Mouse (Mus musculus): ENCODE data around the gene Fbxo11. TPM values are rescaled to one million over a fixed set of nuclear protein-coding genes. Genes with fewer than 3 reads are reported as not detected.
"Not testable (repeated sequence)": the region's sequence is repeated elsewhere in the genome, so short reads cannot be mapped to it uniquely, and the experiment has no call there.

The Fbxo11 gene
- polyA plus RNA-seq, 1 experiment from 2014 or later, result 9.9 TPM

DNA sequence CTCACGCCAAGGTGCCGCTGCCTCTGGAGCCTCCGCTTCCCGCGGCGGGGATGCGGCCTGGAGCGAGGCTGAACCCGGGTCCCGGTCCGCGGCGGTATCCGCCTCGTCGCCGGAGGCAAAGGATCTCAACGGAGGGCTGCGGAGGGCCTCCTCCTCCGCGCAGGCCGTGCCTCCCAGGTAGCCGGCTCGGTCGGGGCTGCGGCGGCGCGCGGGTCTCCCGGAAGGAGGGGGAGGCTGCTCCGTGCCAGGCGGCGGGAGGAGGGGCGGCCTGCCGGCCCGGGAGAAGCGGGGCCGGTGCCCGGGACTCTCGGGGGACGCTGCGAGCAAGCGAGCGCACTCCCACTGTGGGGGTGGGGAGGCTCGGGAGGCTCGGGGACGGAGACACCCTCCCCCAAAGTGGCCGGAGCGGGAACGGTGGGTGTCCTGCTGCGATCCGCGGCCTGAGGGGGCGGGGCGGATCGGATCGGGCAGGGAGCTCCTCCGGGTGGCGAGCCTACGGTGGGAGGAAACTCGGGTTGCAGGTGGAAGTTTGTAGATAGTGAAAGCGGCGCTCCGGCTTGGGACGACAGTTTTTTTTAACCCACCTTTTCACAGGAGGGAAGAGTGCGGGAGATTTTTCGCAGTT is 89.8 kb downstream of the Fbxo11 start:
- H3K9me3 ChIP-seq, result no peaks in the 10 kb centered on the region
- peak overlapping the region; percentile 85 for H3K9ac ChIP-seq
- H3K27me3 ChIP-seq (replicated peaks), result no peaks in the 10 kb centered on the region
- under 1% methylated on average over 58 of the region's 68 CpGs for WGBS
- peaks cover 24% of the 10 kb centered on the region for H3K4me1 ChIP-seq
- H3K27ac ChIP-seq (replicated peaks), result peak overlapping the region; percentile 82
- peak overlapping the region; percentile 86 for H3K4me2 ChIP-seq
- H3K36me3 ChIP-seq, result peaks cover 18% of the 10 kb centered on the region
- peak; percentile 53 for ATAC-seq (ENCODE audit: extremely low read depth, insufficient number of reproducible peaks, low FRiP score, low TSS enrichment)
- H3K4me3 ChIP-seq, result peak overlapping the region; percentile 85

DNA sequence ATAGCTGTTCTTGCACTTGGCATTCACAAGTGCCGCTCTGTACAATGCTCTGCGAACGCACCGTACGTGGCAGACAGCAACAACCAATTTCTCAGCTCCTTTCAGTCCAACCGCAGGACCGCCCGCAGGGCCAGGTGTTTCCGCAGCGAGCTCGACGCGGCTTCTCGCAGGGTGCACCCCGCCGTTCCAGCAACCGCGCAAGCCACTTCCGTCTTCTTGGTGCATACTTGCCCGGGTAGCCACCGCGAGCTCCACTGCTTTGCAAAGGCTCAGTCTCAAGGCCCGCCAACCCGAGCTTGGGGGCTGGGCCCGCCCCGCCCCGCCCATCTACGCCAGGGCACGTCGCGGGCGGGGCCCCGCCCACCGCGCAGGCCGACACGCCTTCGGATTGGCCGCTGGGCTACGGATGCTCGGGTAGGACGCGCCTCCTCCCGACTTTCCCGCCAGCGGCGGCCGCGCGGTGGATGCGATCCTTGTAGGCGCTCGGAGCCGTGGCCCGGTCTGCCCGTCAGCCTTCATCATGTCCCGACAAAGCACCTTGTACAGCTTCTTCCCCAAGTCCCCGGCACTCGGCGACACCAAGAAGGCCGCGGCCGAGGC is 90.4 kb downstream of the Fbxo11 start, which contains the start of gene Msh6:
Gene Msh6, plus strand, starts transcription at position 434 of the 600 bp plus-strand sequence.
- Histone ChIP-seq H3K4me2 (peak within 1 kb of the TSS; percentile 86), H3K9me3 (no peaks in the 10 kb centered on the region), H3K4me3 (peak within 1 kb of the TSS; percentile 85), H3K9ac (peak within 1 kb of the TSS; percentile 85), H3K27me3 (replicated peaks) (no peaks in the 10 kb centered on the region), H3K4me1 (peaks cover 24% of the 10 kb centered on the region), H3K36me3 (peaks cover 14% of the 10 kb centered on the region), H3K27ac (replicated peaks) (peak within 1 kb of the TSS; percentile 85)
- WGBS, result under 1% methylated on average over 63 of the region's 63 CpGs
- ATAC-seq (ENCODE audit: extremely low read depth, insufficient number of reproducible peaks, low FRiP score, low TSS enrichment), result peak; percentile 95

DNA sequence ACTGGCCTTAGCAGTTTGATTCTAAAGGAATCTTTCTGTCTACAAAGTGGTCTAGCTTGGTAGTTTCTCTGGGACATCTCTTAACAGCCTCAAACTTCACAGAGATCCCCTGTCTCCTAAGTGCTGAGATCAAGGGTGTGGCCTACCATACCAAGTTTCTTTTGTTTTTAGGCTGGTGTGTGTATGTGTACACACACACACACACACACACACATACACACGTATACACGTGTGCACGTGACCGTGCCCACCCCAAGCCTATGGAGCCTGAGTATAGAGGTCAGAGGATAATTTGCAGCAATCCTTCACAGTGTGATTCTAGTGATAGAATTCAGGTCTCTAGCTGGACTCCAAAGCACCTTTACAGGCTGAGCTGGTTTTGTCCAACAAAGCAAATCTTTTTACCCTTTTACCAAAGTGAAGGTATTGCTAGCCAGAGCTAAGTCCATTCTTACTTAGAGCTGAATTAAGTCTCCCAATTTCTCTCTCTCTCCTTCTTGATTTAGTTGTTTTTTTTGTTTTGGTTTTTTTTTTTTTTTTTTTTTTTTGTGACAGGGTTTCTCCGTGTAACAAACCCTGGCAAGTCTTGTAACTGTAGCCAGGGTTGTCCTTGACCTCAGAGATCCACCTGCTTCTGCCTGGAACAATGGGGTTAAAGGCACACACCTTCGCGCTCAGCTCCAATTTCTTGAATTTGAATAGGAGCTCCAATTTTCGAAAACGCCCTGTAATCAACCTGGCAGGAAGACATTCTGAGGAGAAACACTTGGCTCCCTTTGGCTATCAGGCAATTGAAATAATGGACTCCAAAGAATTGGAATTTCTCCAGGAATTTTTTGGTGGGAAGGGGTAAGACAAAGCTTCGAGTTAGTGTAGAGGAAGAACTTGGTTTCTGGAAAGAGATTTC is 91.6 kb downstream of the Fbxo11 start:
- ATAC-seq (ENCODE audit: extremely low read depth, insufficient number of reproducible peaks, low FRiP score, low TSS enrichment), result no peak
- peaks cover 14% of the 10 kb centered on the region for H3K36me3 ChIP-seq
- no peaks in the 10 kb centered on the region for H3K27me3 ChIP-seq (replicated peaks)
- H3K27ac ChIP-seq (replicated peaks), result no peak overlapping the region
- peak overlapping the region; percentile 85; the same call in 1 of the 2 replicates for H3K4me3 ChIP-seq
- no peaks in the 10 kb centered on the region for H3K9me3 ChIP-seq
- H3K4me1 ChIP-seq, result peaks cover 24% of the 10 kb centered on the region
- H3K9ac ChIP-seq, result no peak overlapping the region
- 63% methylated on average over 10 of the region's 10 CpGs for WGBS
- H3K4me2 ChIP-seq, result peak overlapping the region; percentile 86

DNA sequence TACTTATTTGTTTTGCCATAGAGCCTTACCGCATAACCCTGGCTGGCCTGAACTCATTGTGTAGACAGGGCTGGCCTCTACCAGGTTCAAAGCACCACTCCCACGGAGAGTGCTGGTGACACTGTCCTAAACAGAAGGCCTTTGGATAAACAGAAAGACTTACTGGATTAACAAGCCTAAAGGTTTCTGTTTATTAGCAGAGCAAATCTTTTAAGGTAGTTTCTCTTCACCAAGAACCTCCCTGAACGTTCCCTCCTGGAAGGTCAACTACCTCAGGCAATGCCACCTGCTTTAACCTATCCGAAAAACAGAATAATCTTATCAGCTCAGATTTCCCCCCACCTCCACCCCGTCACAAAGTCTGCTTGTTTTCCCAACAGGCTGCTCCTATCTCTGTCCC is 92.2 kb downstream of the Fbxo11 start:
- Histone ChIP-seq H3K9me3 (no peaks in the 10 kb centered on the region), H3K4me1 (peaks cover 24% of the 10 kb centered on the region), H3K9ac (no peak overlapping the region), H3K4me2 (no peak overlapping the region), H3K27ac (replicated peaks) (no peak overlapping the region), H3K4me3 (no peak overlapping the region), H3K36me3 (peaks cover 8% of the 10 kb centered on the region), H3K27me3 (replicated peaks) (no peaks in the 10 kb centered on the region)
- ATAC-seq (ENCODE audit: extremely low read depth, insufficient number of reproducible peaks, low FRiP score, low TSS enrichment), result no peak
- WGBS, result 51% methylated on average over 5 of the region's 5 CpGs

DNA sequence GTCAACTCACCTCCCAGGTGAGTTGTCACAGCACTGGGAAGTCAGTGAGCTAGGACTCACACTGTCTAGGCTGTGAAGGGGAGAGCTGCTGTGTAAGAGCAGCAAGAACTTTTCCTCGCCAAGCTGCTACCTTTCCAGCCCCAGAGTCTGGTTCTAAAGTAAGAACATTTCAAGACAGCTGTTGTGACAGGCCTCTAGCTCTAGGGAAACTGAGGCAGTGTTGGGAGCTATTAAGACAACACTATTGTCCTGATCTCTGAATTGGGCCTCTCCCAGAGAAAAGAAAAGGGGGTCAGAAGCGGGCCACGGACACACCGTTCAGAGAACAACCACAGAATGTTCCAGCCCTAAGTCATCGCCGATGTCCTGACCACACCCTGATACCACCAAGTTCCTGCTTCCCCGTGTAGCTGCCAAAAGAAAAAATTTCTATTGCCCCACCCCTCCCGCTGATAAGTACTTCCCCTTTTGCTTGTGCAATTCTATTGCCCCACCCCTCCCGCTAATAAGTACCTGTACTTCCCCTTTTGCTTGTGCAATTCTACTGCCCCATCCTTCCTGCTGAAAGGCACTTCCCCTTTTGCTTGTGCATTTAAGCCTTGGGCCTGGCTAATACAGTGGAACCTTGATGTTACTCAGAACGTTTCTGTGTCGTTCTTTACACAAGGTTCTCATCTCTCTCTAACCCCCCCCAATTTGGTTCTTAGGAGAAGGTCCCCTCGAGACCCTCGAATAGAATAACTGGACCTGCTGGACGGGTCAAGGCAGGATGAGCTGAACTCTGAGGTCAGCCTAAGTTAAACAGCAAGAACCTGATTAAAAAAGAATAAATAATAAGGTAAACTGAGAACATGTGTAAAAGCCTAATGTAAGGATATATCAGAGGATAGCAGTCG is 93.1 kb downstream of the Fbxo11 start:
- 74% methylated on average over 15 of the region's 15 CpGs for WGBS
- H3K4me2 ChIP-seq; H3K9me3 ChIP-seq; H3K27ac ChIP-seq (replicated peaks); ATAC-seq (ENCODE audit: extremely low read depth, insufficient number of reproducible peaks, low FRiP score, low TSS enrichment); H3K27me3 ChIP-seq (replicated peaks); H3K36me3 ChIP-seq; H3K9ac ChIP-seq; H3K4me3 ChIP-seq: not testable (repeated sequence)
- H3K4me1 ChIP-seq, result peaks cover 22% of the 10 kb centered on the region

DNA sequence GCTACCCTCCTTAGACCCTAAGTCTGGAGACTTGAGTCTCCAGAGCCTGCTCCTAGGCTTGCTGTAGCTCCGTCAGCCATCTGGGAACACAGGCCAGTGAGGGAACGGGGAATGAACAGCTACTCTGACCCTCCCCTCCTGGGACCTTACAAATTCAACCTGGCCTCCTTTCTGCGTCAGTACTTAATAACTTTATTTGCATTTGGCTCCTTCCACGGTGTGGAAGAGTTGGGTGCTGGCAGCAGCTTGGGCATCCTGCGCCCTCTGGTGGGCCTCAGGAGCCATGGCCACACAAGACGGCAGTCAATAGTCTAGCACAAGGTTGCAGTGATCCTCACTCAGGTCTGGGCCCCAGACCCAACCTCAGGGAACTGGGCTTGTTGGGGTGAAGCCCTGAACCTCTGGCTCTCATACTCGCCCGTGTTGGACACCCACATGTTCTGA is 96.6 kb downstream of the Fbxo11 start:
- not testable (repeated sequence) for H3K36me3 ChIP-seq; H3K4me1 ChIP-seq; H3K4me2 ChIP-seq; H3K9me3 ChIP-seq; H3K27ac ChIP-seq (replicated peaks); H3K4me3 ChIP-seq; H3K9ac ChIP-seq; ATAC-seq (ENCODE audit: extremely low read depth, insufficient number of reproducible peaks, low FRiP score, low TSS enrichment); H3K27me3 ChIP-seq (replicated peaks)
- 37% methylated on average over 6 of the region's 8 CpGs for WGBS

DNA sequence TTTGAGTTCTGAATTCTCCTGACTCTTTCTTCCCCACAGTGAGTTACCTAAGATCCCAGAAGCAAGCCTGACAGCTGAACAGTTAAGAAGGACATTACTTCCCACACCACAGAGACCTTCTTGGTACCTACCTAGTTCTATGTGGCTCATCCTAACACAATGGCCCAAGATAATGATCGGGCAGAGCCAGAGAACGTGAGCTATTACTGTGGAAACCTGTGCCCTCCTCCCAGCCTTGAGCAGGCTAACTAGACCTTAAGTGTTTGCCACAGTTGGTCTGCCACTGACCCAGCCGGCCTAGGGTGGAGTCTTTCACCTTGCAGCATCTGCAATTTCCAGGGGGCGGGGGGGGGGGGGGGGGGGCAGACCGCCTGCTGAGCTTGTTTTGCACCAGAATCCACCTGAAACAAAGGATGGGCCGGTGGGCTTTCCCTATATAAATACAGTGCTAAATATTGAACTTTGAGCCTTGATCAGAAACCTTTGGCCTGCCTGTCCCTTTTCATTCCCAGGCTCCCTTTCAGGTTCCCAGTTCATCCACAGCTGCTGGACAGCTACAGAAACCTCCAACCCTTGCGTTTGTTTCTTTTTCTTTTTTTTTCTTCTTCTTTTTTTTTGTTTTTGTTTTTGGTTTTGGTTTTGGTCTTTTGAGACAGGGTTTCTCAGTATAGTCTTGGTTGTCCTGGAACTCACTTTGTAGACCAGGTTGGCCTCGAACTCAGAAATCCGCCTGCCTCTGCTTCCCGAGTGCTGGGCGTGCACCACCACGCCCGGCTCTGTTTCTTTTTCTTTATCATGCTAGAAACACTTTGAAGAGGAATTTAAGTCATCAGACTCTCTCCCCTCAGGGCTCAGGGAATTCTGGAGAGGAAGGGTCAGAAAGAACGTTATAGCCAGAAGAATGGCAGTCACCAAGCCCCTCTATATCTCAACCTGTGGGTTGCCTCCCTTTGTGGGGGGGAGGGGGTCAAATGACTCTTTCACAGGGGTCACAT is 101.7 kb downstream of the Fbxo11 start:
- Histone ChIP-seq H3K27me3 (replicated peaks) (no peaks in the 10 kb centered on the region), H3K9ac (no peak overlapping the region), H3K4me1 (no peaks in the 10 kb centered on the region), H3K4me2 (no peak overlapping the region), H3K36me3 (no peaks in the 10 kb centered on the region), H3K9me3 (peaks cover 10% of the 10 kb centered on the region; the same call in 1 of the 2 replicates), H3K27ac (replicated peaks) (no peak overlapping the region), H3K4me3 (no peak overlapping the region)
- no peak for ATAC-seq (ENCODE audit: extremely low read depth, insufficient number of reproducible peaks, low FRiP score, low TSS enrichment)
- WGBS, result 83% methylated on average over 14 of the region's 14 CpGs

DNA sequence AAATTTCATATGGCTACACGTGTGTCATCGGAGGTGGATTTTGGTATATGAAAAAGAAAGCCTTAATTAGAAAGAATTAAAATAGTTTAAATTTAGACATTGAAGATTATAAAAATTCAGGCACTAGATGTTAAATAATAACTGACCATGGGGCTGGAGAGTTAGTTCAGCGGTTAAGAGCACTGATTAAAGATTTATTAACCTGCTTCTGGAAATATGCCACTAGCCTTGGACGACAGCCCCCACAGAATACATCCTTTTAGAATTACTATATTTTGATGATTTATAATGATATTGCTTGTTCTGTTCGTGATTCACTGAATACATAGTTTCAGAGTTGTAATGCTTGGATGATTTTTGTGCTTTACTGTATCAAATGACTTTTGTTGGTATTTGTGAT is 105.2 kb downstream of the Fbxo11 start:
- not testable (repeated sequence) for H3K36me3 ChIP-seq; H3K27ac ChIP-seq (replicated peaks); H3K27me3 ChIP-seq (replicated peaks); H3K9me3 ChIP-seq; H3K4me1 ChIP-seq; ATAC-seq (ENCODE audit: extremely low read depth, insufficient number of reproducible peaks, low FRiP score, low TSS enrichment); H3K4me2 ChIP-seq; H3K9ac ChIP-seq; H3K4me3 ChIP-seq
- WGBS, result 84% methylated on average over 5 of the region's 5 CpGs

DNA sequence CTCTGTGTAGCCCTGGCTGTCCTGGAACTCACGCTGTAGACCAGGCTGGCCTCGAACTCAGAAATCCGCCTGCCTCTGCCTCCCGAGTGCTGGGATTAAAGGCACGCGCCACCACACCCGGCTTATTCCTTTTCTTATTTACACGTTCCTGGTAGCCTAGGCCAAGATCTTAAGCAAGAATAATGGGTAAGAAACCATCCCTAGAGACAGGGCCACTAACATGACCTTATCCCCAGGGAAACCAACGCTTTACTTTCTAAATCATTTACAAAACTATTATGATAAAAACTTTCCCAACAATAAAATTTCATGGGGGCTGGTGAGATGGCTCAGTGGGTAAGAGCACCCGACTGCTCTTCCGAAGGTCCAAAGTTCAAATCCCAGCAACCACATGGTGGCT is 105.7 kb downstream of the Fbxo11 start:
- H3K4me2 ChIP-seq; H3K9ac ChIP-seq; H3K36me3 ChIP-seq; H3K27ac ChIP-seq (replicated peaks); H3K4me1 ChIP-seq; H3K4me3 ChIP-seq; ATAC-seq (ENCODE audit: extremely low read depth, insufficient number of reproducible peaks, low FRiP score, low TSS enrichment); H3K9me3 ChIP-seq; H3K27me3 ChIP-seq (replicated peaks): not testable (repeated sequence)
- 92% methylated on average over 11 of the region's 11 CpGs for WGBS

DNA sequence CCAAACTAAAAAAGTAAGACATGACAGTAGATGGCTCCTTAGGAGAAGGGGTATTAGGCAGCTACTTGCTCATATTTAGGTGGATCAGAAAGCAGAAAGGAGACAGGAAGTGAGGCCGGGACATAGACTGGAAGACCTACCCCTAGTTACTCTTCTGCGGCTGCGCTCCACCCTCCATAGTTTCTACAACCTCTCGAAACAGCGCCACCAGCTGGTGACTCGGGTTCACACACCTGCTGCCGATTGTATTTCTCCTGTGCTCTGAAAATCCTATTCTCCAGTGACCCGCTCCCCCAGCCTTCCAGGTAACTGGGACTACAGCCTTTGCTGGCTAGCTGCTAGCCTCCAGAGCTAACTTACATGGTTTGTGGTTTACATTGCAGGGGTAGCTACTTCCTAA is 106.8 kb downstream of the Fbxo11 start:
- Histone ChIP-seq H3K9me3 (peaks cover 10% of the 10 kb centered on the region; the same call in 1 of the 2 replicates), H3K4me1 (no peaks in the 10 kb centered on the region), H3K36me3 (no peaks in the 10 kb centered on the region), H3K4me2 (no peak overlapping the region), H3K4me3 (no peak overlapping the region), H3K27ac (replicated peaks) (no peak overlapping the region), H3K27me3 (replicated peaks) (no peaks in the 10 kb centered on the region), H3K9ac (no peak overlapping the region)
- WGBS, result 56% methylated on average over 8 of the region's 8 CpGs
- ATAC-seq (ENCODE audit: extremely low read depth, insufficient number of reproducible peaks, low FRiP score, low TSS enrichment), result no peak

Data from heart, embryonic 13.5 days (tissue).